Mouse (Mus musculus): ENCODE measurements around the gene Ano9.

- no peak for TF ChIP-seq CTCF (IDR thresholded peaks at IDR 0.05; ENCODE audit: low read depth, low read length)
- TF ChIP-seq GATA1 (IDR thresholded peaks at IDR 0.05; ENCODE audit: borderline replicate concordance, low read length), result no peak
- no peak for TF ChIP-seq GATA2 (IDR thresholded peaks at IDR 0.05; ENCODE audit: borderline replicate concordance, low read depth, low read length)
- TF ChIP-seq POLR2AphosphoS5 (IDR thresholded peaks at IDR 0.05; ENCODE audit: insufficient replicate concordance, low read depth, low read length), result no peak
- TF ChIP-seq TAL1 (conservative IDR thresholded peaks at IDR 0.05; ENCODE audit: low read depth, low read length), result no peak
Observed at GRCm38 (mm10) chr7:141088473-141088872, 29.1 kb downstream of the Ano9 start.

Data from G1E (cell line).